Mouse (Mus musculus) spleen, postnatal 14 days (tissue): ENCODE results near the gene Yy1.

ENCODE experiments used
- DNase-seq, 2 experiments: peaks; one replicate each; pipeline ENCODE4 v3.0.0; 2021 to 2022; ENCODE audit warnings: low spot score in 2 of 2

Gene Yy1

GRCm38 (mm10) chr12:108768196-108768854, 24.4 kb upstream of the Yy1 start:
- DNase-seq: no peak

GRCm38 (mm10) chr12:108780108-108780877, 12.5 kb upstream of the Yy1 start:
- peak in 1 of 2 experiments; percentile 15 for DNase-seq

GRCm38 (mm10) chr12:108785161-108785560, 7.6 kb upstream of the Yy1 start:
- DNase-seq: no peak

GRCm38 (mm10) chr12:108787329-108787728, 5.4 kb upstream of the Yy1 start:
- DNase-seq: no peak

GRCm38 (mm10) chr12:108792152-108792545, 624 bp upstream of the Yy1 start:
- DNase-seq: peak; percentile 67 to 79

- peak; percentile 19 to 27 for DNase-seq
These were observed 724 bp downstream of the Yy1 start for GRCm38 (mm10) chr12:108793453-108793941.

- peak; percentile 65 to 73 for DNase-seq
These were observed 1.4 kb downstream of the Yy1 start for GRCm38 (mm10) chr12:108794078-108794711.

GRCm38 (mm10) chr12:108794979-108795537, 2.3 kb downstream of the Yy1 start:
- DNase-seq: no peak

GRCm38 (mm10) chr12:108801613-108802012, 8.8 kb downstream of the Yy1 start:
- DNase-seq: no peak

- no peak for DNase-seq
These were observed 11.6 kb downstream of the Yy1 start for GRCm38 (mm10) chr12:108804388-108804787.

GRCm38 (mm10) chr12:108808465-108808864, 15.7 kb downstream of the Yy1 start:
- DNase-seq: no peak

- no peak for DNase-seq
These were observed 17.0 kb downstream of the Yy1 start for GRCm38 (mm10) chr12:108809771-108810170.

GRCm38 (mm10) chr12:108810309-108810708, 17.5 kb downstream of the Yy1 start:
- DNase-seq: no peak

- DNase-seq: no peak
These were observed 18.4 kb downstream of the Yy1 start for GRCm38 (mm10) chr12:108811133-108811532.

- DNase-seq: no peak
These were observed 19.7 kb downstream of the Yy1 start for GRCm38 (mm10) chr12:108812463-108812862.

GRCm38 (mm10) chr12:108814470-108814869, 21.7 kb downstream of the Yy1 start:
- DNase-seq: no peak

GRCm38 (mm10) chr12:108816569-108816968, 23.8 kb downstream of the Yy1 start:
- DNase-seq: no peak

- no peak for DNase-seq
These were observed 27.7 kb downstream of the Yy1 start for GRCm38 (mm10) chr12:108820461-108820860.

GRCm38 (mm10) chr12:108823036-108823435, 30.3 kb downstream of the Yy1 start:
- no peak for DNase-seq

GRCm38 (mm10) chr12:108824225-108824874, 31.6 kb downstream of the Yy1 start:
- DNase-seq: no peak

- DNase-seq: no peak
These were observed 32.9 kb downstream of the Yy1 start for GRCm38 (mm10) chr12:108825561-108826224.
